Mouse (Mus musculus) brain, adult 2 months (tissue): ENCODE results near the gene Ccl20.

Experiments used
- DNase-seq: peaks from one replicate; pipeline ENCODE4 v3.0.0; 2011; ENCODE audit warnings: low read depth, low spot score

The Ccl20 gene

GRCm38 (mm10) chr1:83138721-83139120 is 22.2 kb downstream of the Ccl20 start:
- no peak for DNase-seq

GRCm38 (mm10) chr1:83141510-83141909 is 24.9 kb downstream of the Ccl20 start:
- DNase-seq, result no peak

- DNase-seq, result no peak
These were observed 25.5 kb downstream of the Ccl20 start for GRCm38 (mm10) chr1:83142055-83142454.

GRCm38 (mm10) chr1:83146547-83146946 is 30.0 kb downstream of the Ccl20 start:
- DNase-seq, result no peak

- DNase-seq, result no peak
These were observed 33.7 kb downstream of the Ccl20 start for GRCm38 (mm10) chr1:83150227-83150626.

GRCm38 (mm10) chr1:83152961-83153360 is 36.4 kb downstream of the Ccl20 start:
- DNase-seq, result peak; percentile 76

- no peak for DNase-seq
These were observed 40.3 kb downstream of the Ccl20 start for GRCm38 (mm10) chr1:83156876-83157275.

- peak; percentile 69 for DNase-seq
These were observed 43.0 kb downstream of the Ccl20 start, which contains the start of gene Daw1 for GRCm38 (mm10) chr1:83159603-83160002. Gene Daw1, plus strand, starts transcription at chr1:83159752.

GRCm38 (mm10) chr1:83161658-83162057 is 45.1 kb downstream of the Ccl20 start:
- DNase-seq, result no peak

GRCm38 (mm10) chr1:83164027-83164426 is 47.5 kb downstream of the Ccl20 start:
- DNase-seq, result no peak
